Mouse (Mus musculus) brain, adult 2 months (tissue): Measurements from ENCODE around the gene Cdyl2.
A peak's percentile ranks its signal among the peaks of the same experiment; 100 is the strongest.

Experiments
- DNase-seq: peaks from one replicate; pipeline ENCODE4 v3.0.0; 2011; ENCODE audit warnings: low read depth, low spot score

Gene Cdyl2

DNA sequence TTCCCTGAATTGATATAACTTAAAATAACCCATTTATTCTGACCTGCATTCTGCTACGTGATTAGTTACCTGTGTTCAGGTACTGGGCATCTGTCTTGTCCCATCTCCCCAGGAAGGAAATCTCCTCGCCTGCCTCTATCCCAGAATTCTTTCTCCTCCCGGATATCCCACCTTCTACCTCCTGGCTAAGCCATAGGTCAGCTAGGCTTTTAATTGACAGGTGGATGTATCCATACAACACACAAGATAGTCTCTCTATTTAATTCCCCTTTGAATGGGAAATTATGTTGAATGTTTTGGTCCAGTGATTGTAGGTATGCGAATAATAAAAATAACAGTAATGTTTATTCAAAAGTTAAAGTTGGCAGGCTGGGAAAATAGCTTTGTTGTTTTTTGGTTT, 59.7 kb downstream of the Cdyl2 start:
- DNase-seq: no peak

DNA sequence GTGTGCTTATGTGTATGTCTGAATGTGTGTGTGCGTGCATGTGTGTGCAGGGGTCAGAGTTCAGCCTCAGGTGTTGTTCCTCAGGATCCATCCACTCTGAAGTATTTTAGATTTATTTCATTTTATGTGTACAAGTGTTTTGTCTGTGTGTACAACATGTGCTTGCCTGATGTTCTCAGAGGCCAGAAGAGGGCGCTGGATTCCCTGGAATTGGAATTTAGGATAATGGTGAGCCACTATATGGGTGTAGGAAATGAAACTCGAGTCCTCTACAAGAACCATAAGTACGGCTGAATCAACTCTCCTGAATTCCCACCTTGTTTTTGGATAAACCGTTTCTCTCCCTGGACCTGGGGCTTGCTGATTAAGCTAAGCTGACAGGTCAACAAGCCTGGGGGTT, 61.2 kb downstream of the Cdyl2 start:
- peak; percentile 42 for DNase-seq

DNA sequence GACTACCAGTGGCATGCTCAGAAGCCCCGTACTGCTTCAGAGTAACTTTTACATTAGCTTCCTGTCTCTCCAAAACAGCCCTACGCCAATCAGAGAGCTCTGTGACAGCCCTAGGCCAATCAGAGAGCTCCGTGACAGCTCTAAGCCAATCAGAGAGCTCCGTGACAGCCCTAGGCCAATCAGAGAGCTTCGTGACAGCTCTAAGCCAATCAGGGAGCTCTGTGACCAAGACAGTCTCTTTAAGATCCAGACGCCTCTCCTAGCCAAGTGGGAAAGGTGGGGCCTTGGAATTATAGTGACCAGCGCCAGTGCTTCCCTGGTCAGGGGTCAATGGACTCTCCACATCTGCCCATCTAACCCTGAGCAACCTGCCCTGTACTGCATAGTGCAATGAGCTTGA, 62.2 kb downstream of the Cdyl2 start:
- no peak for DNase-seq

DNA sequence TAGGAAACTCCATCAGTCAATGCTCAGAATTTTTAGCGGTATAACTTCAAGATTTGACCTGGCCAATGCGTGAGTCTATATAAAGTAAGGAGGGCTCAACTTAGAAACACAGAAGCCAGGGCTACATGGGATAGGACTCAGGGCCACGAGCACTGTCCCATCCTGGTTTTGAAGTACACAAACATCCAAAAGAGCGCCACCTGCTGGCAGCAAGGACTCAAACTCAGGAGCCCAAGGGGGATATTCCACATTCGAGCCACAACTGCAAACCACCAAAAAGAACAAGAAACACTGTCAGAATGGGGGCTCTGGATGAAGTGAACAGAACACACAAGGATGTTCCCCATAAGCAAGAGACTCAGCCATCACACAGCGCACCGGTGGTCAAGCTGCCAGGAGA, 63.8 kb downstream of the Cdyl2 start:
- no peak for DNase-seq

DNA sequence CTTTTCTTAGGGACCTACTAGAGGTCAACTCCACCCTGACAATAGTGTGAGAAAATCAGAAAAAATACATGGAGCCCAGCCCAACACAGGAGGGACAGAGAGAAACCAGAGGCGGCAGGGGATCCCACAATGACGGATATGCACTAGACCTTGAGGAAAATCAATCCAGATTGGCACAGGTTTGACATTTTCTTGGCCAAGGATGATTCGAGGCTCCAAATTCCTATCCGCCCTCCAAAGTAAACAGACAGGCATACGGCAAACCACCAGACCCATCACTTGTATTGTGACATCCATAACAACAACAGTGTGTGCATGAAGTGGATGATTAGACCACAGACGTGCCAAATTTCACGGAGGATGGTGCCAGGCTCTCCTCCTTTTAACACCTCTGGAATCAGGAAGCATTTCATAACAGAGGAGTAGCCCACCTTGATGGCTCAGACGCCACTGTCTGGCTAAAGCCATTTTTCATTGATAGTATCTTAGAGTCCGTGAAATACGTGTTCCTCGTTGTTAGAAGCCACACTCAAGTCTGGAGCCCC, 65.9 kb downstream of the Cdyl2 start:
- no peak for DNase-seq

DNA sequence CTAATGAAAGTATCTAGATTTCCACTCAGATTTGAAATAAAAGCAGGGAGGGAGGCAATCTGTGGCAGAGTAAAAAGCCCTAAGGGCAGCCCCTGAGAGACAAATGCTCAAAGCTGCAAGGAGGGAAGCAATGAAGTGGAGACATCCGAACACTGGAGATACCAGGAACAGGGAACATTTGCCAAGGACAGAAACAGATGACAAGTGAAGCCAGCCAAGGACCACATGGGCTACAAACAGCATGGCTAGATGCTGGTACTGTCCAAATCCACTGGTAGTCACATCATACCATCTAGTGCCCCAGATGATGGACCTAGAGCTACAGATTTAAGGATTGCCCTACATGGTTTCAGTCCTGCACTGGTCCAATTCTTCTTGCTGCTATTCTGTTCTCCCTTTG, 71.3 kb downstream of the Cdyl2 start:
- DNase-seq: peak; percentile 65

DNA sequence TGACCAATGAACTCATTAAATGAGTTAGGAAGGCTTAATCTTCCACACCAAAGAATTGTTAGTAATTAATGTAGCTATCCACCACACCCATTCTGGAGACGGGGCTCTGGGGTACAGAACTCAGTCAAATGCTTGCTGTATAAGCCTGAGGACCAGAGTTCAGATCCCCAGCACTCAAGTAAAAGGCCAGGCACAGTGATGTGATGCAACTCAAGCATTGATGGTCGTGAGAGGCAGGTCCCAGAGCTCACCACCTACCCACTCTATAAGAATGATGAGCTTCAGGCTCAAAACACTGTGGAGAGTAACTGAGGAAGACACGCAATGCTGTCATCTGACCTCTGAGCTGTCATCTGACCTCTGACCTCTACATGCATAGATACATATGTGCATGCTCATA, 76.0 kb downstream of the Cdyl2 start:
- DNase-seq: no peak

DNA sequence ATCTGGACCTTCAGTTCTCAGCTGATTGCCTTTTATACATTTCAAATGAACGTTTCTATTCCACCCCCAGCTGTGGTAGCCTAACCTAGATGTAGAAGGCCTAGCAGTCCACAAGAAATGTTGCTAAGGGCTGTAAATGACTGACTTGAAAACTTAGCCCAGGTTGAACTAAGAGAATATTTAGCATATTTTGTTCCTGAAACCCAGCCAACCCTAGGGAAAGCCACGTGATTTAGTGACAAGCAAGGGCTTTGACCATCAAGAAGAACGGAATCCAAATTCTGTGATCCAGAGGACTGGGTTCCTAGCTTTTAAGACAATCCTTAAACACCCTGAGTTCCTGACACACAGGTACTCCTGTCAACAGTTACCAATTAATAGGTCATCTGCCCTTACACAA, 77.9 kb downstream of the Cdyl2 start:
- no peak for DNase-seq

DNA sequence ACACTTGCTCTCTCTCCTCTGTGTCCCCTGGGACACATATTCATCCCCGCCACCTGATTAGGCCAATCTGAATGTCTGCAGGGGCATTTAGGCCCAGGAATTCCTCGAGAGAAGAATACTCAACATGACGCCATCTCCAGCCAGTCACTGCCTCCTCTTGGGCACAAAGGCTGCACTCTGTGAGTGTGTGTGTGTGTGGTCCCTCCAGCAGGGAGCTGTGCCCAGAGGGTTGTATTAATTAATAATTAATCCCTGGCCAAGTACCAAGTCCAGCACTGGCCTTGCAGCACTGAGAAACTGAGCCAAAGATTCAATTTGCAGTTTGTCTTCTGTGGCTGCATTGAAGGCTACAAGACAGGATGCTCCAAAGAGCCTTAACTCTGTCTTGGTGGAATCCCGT, 79.8 kb downstream of the Cdyl2 start:
- DNase-seq: peak; percentile 58

DNA sequence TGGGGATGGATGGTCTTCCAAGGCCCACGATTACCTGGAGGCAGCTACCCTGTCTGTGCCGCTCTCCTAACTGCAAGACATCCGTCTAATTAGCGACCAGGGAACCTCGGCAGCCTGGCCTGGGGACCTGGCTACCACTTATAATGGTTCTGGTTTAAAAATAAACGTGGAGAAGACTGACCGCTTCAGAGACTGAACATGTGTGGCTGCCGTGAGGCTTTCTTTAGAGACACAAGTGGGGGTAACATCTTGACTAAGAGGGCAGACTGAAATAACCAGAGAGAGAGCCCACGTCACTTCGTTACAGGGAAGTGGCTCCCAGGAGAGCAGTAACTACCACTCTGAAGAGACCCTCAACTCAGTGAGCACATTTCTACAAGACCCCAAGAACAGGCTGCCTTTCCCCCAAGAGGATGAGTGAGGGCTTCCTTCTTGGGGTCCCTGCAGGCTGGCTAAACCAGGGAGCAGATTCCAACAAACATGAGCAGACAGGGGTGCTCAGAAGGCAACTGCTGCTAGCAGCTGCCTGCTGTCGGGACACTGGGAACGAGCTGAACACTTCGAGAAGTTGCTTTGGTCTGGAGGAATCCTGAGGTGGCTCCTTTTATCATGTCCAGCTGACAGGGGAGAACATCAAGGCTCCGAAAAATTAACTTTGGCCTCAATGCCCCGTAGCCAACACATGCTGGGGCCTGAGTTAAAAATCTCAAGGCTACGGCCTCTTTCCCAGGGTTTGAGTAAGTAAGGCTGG, 82.6 kb downstream of the Cdyl2 start:
- no peak for DNase-seq

DNA sequence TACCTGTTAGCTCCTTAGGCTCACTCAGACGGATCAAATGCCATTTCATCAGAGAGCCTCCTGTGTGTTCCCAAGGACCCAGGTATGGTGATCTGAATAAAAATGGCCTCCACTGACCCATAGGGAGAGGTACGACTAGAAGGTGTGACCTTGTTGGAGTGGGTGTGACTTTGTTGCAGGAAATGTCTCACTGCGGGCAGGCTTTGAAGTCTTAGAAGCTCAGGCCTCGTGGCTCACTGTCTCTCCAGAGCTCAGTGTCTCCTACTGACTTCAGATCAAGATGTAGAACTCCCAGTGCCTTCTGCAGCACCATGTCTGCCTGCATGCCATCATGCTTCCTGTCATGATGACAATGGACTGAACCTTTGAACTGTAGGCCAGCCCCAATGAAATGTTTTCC, 87.4 kb downstream of the Cdyl2 start:
- no peak for DNase-seq

DNA sequence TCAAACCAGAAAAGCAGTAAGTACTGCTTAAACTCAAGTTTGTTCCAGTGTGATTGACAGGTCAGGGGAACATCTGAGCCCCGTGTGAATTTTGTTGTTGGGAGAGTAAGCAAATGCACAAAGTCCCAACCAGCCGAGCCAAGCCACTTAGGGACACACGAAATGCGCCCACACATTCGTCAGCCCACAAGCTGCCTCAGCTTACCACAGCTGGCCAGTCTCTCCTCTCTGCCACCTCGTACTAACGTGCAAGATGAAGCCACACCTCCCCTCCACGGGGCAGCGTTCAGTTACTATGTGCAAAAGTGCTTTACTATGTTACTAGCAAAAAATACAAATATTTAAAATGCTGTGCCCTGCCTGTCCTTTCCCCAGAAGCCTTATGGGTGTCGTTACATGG, 91.9 kb downstream of the Cdyl2 start:
- no peak for DNase-seq

DNA sequence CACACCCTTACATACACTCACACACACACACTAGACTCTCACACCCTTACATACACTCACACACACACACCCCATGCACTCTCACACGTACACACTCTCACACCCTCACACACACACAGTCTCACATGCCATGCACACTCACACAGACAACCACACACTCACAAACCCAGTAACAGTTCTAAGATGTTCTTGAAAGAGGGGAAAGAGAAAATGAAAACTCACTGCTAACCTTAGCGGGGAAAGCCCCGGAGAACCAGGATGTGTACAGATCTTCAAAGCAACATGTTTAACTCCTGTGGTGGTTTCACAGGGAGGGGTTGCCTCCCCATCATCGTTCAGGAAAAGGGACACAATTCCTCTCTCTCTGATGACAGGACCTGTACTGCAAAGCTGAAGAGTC, 94.8 kb downstream of the Cdyl2 start:
- no peak for DNase-seq

DNA sequence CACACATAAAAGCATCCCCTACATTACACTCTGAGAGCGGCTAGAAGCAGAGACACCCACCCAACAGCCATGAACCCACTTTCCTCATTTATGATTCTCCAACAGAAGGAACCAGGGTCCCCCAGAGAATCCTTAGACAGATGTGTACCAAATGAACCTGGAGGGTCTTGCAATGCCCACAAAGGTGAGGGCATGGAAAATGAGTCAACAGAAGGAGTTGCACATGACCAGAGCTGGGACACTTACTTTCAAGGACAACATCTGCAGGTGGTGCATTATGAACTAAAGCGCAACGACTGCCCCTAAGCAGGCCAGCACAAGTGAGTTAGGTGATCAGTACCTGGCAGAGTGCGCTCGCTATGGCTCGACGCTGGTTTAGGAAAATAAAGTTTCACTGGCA, 95.6 kb downstream of the Cdyl2 start:
- DNase-seq: no peak

DNA sequence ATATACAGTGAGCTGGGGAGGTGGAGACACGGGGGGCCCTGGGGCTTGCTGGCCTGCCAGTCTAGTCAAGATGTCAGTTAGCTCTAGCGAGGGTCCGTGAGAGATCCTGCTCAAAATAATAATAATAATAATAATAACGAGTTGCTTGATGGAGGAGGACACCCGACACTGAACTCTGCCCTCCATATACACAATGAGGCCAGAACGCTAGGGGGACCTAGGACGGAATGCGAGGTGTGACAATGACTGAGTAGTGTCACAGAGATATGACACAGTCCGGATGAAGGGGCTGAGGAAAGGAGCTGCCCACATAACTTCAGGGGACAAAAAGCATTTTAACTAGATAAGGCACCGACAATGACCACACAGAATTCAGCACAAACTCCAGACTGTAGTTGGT, 96.4 kb downstream of the Cdyl2 start:
- DNase-seq: no peak

DNA sequence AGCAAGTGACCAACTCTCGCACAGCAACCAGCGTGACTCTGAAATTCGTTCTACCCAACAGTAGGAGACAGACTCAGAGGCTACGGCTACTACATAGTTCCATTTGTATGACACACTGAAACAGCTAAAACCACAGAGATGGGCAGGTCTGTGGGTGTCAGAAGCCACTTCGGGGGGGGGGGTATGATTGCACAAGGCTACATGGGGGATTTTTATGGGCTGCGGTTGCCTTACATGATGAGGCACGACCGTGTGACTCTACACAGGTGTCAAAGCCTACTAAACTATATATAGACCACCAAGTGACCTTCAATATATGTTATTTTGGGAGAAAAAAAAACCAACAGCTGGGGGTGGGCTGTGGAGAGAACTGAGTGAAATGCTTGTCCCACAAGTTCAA, 96.8 kb downstream of the Cdyl2 start:
- no peak for DNase-seq

DNA sequence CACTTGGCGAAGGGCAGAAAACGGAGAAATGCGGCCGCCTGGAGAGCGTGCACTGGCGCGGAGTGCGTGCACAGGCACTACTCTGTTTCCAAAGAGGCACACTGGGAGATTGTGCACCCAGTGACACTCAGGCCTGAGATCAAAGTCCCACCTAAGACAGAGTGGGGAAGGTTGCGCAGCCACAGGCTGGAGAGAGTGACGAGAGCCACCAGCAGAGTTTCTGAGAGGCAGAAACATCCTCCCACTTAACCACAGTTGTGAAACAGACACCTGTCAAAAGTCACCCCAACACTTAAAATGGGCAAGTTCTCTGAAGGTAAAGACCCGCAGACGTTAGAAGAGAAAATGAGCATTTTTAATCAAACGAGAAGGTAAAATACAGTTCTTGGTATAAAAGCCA, 97.5 kb downstream of the Cdyl2 start:
- DNase-seq: no peak

DNA sequence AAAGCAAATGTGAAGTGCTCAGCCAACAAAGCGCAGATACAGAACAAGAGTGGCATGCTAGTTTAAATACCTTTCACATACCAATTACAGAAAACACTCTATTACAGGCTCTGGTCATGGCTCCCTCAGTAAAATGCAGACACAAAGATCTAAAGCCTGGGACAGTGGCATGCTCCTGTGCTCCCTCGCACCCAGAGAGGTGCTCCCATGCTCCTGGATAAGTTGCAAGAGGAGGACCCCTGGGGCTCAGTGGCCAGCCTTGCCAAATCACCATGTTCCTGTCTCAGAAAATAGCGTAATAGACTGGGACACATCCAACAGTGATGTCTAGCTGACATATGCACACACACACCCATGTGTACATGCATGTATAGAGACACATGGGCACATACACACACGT, 98.4 kb downstream of the Cdyl2 start:
- no peak for DNase-seq

DNA sequence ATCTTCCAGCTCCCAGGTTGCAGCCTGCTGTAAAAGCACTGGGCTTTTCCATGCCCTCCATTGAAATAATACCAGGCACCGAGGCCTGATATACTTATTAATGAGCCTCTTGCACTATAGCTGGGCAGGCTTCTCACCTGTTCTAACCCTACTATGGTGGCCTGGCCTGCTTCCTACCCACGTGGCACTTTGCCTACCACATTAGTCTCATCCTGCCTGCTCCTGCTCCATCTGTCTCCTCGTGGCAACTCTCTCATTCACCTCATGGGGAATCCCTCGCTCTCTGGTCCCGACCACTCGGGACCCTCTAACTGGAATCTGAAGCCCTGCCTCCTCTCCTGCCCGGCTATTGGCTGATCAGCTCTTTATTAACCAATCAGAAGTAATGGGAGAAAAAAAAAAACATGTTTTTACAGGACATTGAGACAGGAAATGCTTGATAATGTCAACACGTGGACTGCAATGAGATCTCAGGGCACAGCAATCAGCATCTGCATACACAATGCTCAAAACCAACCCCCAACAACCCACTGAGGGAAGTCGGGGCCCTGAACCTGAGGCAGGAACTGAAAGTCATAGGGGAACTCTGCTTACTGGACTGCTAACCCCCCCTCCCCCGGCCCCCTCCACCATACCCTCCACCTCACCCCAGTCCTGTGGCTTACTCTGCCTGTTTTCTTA, 99.2 kb downstream of the Cdyl2 start:
- DNase-seq: peak; percentile 67

DNA sequence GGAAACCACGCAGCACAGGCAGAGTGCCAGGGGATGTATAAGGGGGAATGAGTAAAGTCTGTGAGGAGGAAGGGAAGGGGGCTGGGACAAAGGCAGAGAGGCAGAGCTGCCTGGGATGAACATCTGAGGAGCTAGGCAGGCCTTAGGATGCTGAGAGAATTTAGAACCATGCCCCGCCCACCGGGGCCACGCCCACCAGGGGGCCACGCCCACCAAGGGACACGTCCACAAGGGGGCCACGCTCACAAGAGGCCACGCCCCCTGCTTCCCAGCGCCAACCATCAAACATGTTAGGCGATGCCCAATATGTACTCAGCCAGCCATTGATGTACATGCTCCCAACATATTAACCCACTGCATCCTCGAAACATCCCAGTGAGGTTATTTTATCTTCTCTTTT, 102.7 kb downstream of the Cdyl2 start:
- no peak for DNase-seq

DNA sequence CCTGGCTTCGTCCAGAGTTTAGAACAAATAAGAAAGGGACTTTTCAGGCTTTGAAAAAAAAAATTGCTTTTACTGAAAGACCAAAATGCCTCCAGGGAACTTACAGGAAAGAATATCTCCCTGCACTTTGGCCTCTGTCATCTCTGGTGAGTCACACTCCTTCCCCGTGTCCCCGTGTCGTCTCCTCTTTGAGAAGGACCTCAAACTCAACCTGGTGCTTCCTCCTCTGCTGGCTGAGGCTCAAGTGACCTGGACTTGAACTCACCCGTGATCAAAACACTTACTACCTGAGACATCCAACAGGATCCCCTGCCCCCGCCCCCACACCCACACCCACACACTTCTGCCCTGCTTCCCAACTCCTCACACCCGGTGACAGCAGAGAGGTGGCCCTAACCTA, 103.8 kb downstream of the Cdyl2 start:
- DNase-seq: no peak

DNA sequence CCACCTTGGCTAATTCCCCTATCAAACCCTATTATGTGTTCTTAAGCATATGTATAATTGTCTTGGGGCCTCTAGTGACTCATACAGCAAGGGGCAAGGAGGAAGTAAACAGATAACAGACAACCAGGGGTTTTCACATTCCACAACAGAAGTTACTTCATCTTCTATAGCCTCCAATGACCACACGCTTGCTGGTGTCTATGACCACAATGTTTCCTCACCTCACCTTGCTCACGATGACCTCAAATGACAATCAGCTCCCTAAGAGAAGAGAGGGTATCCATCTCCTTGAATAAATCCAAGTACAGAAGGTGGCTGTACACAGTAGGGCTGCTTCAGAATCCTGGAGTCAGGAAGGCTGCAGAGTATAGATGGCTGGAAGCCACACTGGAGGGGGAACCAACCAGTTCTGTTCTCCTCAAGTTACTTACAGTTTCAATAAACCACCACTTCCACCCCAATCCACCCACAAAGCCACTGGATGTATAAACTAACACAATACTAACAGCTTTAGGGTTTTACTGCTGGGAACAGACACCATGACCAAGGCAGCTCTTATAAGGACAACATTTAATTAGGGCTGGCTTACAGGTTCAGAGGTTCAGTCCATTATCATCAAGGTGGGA, 104.8 kb downstream of the Cdyl2 start:
- no peak for DNase-seq

DNA sequence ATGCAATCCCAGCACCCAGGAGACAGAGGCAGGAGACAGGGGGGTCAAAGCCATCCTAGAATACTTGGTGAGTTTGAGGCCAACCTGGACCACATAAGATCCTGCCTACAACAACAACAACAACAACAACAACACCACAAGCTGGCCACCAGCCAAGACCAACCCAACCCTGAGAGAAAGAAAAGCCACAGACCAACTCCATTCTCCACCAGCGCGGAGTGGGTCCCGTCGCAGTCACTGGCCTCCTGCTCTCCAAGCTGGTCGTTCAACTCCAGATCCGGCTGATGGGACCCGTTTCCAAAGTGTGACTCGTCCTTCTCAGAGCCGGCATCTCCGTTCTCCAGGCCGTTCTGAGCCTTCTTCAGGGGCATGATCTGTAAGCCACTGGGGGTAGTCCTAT, 109.2 kb downstream of the Cdyl2 start:
- DNase-seq: no peak
